Mouse (Mus musculus): ENCODE results near the gene Fam71e1. TPM values are rescaled to one million over a fixed set of nuclear protein-coding genes. Genes with fewer than 3 reads are reported as not detected.

The Fam71e1 gene
- polyA plus RNA-seq, 1 experiment from 2014 or later, result 29.8 TPM

DNA sequence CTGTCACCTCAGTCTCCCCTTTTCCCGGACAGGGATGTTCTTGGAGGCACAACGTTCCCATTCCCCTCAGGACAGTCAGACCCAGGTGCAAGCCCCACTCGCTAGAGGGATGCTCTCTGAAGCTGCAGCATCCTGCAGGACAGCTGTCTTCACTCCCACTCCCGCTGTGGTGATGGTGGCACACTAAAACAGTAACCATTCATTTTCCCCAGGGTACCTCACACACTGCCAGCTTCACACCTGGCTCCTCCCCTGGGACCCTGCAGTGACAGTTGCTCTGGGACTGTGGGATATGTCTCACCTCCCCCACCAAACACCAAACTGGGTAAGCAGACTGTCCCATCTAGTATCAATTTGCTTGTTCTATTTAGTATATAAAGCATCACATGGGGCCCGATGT lies 51.3 kb downstream of the Fam71e1 start:
- no peak for ATAC-seq (ENCODE audit: low read depth)
- Histone ChIP-seq H3K9ac (peak overlapping the region; percentile 74), H3K27me3 (no peaks in the 10 kb centered on the region), H3K9me3 (no peaks in the 10 kb centered on the region), H3K36me3 (peaks cover 33% of the 10 kb centered on the region), H3K4me2 (peak overlapping the region; percentile 94), H3K4me1 (replicated peaks) (peaks cover 22% of the 10 kb centered on the region), H3K27ac (replicated peaks) (no peak overlapping the region), H3K4me3 (peak overlapping the region; percentile 57)
- 20% methylated on average over 5 of the region's 5 CpGs for WGBS

DNA sequence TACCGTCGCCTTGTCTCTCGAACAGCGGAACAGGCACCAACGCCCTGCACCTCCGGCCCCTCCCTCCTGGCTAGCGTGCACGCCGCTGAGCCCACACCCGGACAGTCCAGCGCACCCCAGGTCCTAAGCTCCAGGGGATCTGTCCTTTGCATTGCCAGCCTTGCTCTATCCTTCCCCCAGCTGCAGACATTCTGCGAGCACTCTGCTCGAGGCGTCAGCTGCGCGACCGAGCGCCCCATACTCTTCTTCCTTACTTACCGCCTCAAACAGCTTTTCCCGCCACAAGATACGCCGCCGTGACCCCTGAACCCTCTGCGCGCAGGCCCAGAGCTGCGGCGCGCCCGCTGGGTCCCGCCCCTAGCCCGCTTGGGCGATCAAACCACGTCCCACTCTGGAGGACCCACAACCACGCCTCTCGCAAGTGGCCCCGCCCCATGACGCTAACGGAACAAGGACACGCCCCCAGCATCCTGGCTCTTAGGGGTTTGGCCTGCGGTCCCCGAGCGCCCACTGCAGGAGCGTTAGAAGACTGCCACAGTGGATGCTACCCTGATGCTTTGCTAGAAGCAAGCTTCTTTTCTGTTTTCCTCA lies 52.2 kb downstream of the Fam71e1 start, which contains the start of gene Pold1:
Pold1 (minus strand) TSS at position 353 of the 591 bp plus-strand sequence.
- peak within 1 kb of the TSS; percentile 57 for H3K4me3 ChIP-seq
- under 1% methylated on average over 43 of the region's 43 CpGs for WGBS

DNA sequence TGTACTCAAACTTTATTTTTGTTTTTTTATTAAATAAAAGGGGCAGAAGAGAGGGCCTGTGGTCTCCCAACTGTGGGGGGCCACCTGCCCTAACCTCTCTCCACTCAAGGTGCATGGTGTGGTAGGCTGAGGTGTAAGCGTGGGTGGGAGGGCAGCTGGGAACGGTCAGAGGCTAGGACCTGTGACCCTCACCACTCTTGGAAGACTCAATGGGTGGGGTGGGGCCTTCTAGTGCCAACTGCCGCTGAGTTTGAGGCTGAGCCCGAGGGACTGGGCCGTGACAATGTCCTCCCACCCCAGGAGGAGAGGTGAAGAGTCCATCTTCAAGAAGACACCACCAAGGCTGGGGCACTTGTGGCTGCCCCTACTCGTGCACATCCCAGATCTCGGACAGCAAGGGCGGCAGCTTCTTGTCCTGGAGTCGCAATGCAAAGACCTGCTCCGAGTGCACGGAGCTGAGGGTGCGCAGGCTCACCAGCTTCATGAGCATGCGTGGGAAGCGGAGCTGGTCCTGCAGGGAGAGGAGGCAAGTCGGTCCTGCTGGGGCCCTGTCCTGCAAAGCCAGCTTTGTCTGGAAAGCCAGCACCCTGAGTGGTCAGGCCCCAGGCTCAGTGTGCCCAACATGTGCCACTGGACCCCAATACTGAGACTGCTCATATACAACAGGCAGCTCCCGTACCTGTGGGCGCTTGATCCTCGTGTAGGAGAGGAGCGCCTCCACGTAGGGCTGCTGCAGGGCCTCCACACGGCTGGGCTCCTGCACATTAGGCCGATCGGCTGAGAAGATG lies 53.4 kb downstream of the Fam71e1 start:
- no peak overlapping the region for H3K4me2 ChIP-seq
- WGBS, result 95% methylated on average over 23 of the region's 23 CpGs

More for the DNA sequence above, 52.2 kb downstream of the Fam71e1 start, which contains the start of gene Pold1:
- Histone ChIP-seq H3K4me1 (replicated peaks) (peaks cover 27% of the 10 kb centered on the region), H3K27me3 (no peaks in the 10 kb centered on the region), H3K9ac (peak within 1 kb of the TSS; percentile 74), H3K36me3 (peaks cover 33% of the 10 kb centered on the region), H3K4me2 (peak within 1 kb of the TSS; percentile 94), H3K9me3 (no peaks in the 10 kb centered on the region), H3K27ac (replicated peaks) (0 out of 2 replicates have a peak within 1 kb of the TSS, but pooled peaks have one; percentile 63)
- ATAC-seq (ENCODE audit: low read depth), result peak; percentile 87

DNA sequence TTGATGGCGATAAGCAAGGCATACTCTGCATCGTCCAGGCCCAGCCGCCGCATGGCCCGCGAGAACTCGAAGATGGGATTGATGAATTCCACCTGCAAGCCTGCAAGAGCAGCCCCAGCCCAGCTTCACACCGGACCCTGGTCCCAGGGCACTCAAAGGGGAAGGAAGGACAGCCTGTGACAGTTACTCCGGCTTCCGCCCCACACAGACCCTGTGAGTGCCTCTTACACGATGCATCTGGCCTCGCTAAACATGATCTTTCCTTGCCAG lies 54.0 kb downstream of the Fam71e1 start:
- Histone ChIP-seq H3K9ac (peak overlapping the region; percentile 8; the same call in 1 of the 2 replicates), H3K9me3 (no peaks in the 10 kb centered on the region), H3K27me3 (no peaks in the 10 kb centered on the region), H3K27ac (replicated peaks) (no peak overlapping the region), H3K4me1 (replicated peaks) (peaks cover 32% of the 10 kb centered on the region), H3K4me3 (no peak overlapping the region), H3K4me2 (no peak overlapping the region), H3K36me3 (peaks cover 33% of the 10 kb centered on the region)
- ATAC-seq (ENCODE audit: low read depth), result no peak
- WGBS, result 95% methylated on average over 12 of the region's 12 CpGs

More for the DNA sequence above, 53.4 kb downstream of the Fam71e1 start:
- H3K4me3 ChIP-seq, result no peak overlapping the region
- no peaks in the 10 kb centered on the region for H3K27me3 ChIP-seq
- no peaks in the 10 kb centered on the region for H3K9me3 ChIP-seq
- no peak for ATAC-seq (ENCODE audit: low read depth)
- peak overlapping the region; percentile 8; the same call in 1 of the 2 replicates for H3K9ac ChIP-seq
- no peak overlapping the region for H3K27ac ChIP-seq (replicated peaks)
- peaks cover 33% of the 10 kb centered on the region for H3K36me3 ChIP-seq
- H3K4me1 ChIP-seq (replicated peaks), result peaks cover 32% of the 10 kb centered on the region

Small RNA genes within 50 kb of the gene (microRNA-seq; reads per million reads assigned to microRNA genes)
- gene Mir7052, result not detected
- gene Mir7053, result not detected

Other genes with a start within 250 kb of the Fam71e1 start
- gene 1700028J19Rik, start 249.9 kb upstream of the Fam71e1 start, polyA plus RNA-seq (2015; fragmentation: Nextera tagmentation; extraction: Ambion mirVana), result 1.1 and 1.3 TPM in 2 replicates
- gene 2410002F23Rik, start 249.9 kb upstream of the Fam71e1 start, polyA plus RNA-seq (2015; fragmentation: Nextera tagmentation; extraction: Ambion mirVana), result 180 and 187 TPM in 2 replicates
- not detected in 2 replicates for gene Acp4, start 239.2 kb upstream of the Fam71e1 start, polyA plus RNA-seq (2015; fragmentation: Nextera tagmentation; extraction: Ambion mirVana)
- gene Gm15517, start 235.1 kb upstream of the Fam71e1 start, polyA plus RNA-seq (2015; fragmentation: Nextera tagmentation; extraction: Ambion mirVana), result not detected in 2 replicates
- 2.8 TPM in 2 replicates for gene Clec11a, start 189.7 kb upstream of the Fam71e1 start, polyA plus RNA-seq (2015; fragmentation: Nextera tagmentation; extraction: Ambion mirVana)
- gene Shank1, start 186.3 kb upstream of the Fam71e1 start, polyA plus RNA-seq (2015; fragmentation: Nextera tagmentation; extraction: Ambion mirVana), result 26.5 and 27.7 TPM in 2 replicates
- 24.9 and 28.4 TPM in 2 replicates for gene Syt3, start 112.5 kb upstream of the Fam71e1 start, polyA plus RNA-seq (2015; fragmentation: Nextera tagmentation; extraction: Ambion mirVana)
- gene 1700008O03Rik, start 110.8 kb upstream of the Fam71e1 start, polyA plus RNA-seq (2015; fragmentation: Nextera tagmentation; extraction: Ambion mirVana), result 1.0 and 1.5 TPM in 2 replicates
- gene Lrrc4b, start 67.6 kb upstream of the Fam71e1 start, polyA plus RNA-seq (2015; fragmentation: Nextera tagmentation; extraction: Ambion mirVana), result 11.3 and 13.3 TPM in 2 replicates
- gene Aspdh, start 31.2 kb upstream of the Fam71e1 start, polyA plus RNA-seq (2015; fragmentation: Nextera tagmentation; extraction: Ambion mirVana), result 1.6 and 2.9 TPM in 2 replicates
- 49.9 and 54.3 TPM in 2 replicates for gene Josd2, start 28.6 kb upstream of the Fam71e1 start, polyA plus RNA-seq (2015; fragmentation: Nextera tagmentation; extraction: Ambion mirVana)
- 139 TPM in 2 replicates for gene Emc10, start 52 bp upstream of the Fam71e1 start, polyA plus RNA-seq (2015; fragmentation: Nextera tagmentation; extraction: Ambion mirVana)
- 0.08 and 0.22 TPM in 2 replicates for gene Mybpc2, start 28.1 kb downstream of the Fam71e1 start, polyA plus RNA-seq (2015; fragmentation: Nextera tagmentation; extraction: Ambion mirVana)
- 0.13 TPM in 1 of 2 replicates, not detected in the other for gene Spib, start 35.5 kb downstream of the Fam71e1 start, polyA plus RNA-seq (2015; fragmentation: Nextera tagmentation; extraction: Ambion mirVana)
- 22.5 and 22.7 TPM in 2 replicates for gene Pold1, start 52.3 kb downstream of the Fam71e1 start, polyA plus RNA-seq (2015; fragmentation: Nextera tagmentation; extraction: Ambion mirVana)
- gene Nr1h2, start 57.4 kb downstream of the Fam71e1 start, polyA plus RNA-seq (2015; fragmentation: Nextera tagmentation; extraction: Ambion mirVana), result 60.1 and 65.2 TPM in 2 replicates
- gene Napsa, start 75.8 kb downstream of the Fam71e1 start, polyA plus RNA-seq (2015; fragmentation: Nextera tagmentation; extraction: Ambion mirVana), result 1.2 and 1.6 TPM in 2 replicates
- 4.7 and 5.2 TPM in 2 replicates for gene Kcnc3, start 94.1 kb downstream of the Fam71e1 start, polyA plus RNA-seq (2015; fragmentation: Nextera tagmentation; extraction: Ambion mirVana)
- 1.9 and 2.6 TPM in 2 replicates for gene Myh14, start 174.3 kb downstream of the Fam71e1 start, polyA plus RNA-seq (2015; fragmentation: Nextera tagmentation; extraction: Ambion mirVana)
- gene Izumo2, start 212.2 kb downstream of the Fam71e1 start, polyA plus RNA-seq (2015; fragmentation: Nextera tagmentation; extraction: Ambion mirVana), result not detected in 2 replicates